Comparison of ENCODE assay signal across 11 mouse cellular contexts in the genomic region with DNA sequence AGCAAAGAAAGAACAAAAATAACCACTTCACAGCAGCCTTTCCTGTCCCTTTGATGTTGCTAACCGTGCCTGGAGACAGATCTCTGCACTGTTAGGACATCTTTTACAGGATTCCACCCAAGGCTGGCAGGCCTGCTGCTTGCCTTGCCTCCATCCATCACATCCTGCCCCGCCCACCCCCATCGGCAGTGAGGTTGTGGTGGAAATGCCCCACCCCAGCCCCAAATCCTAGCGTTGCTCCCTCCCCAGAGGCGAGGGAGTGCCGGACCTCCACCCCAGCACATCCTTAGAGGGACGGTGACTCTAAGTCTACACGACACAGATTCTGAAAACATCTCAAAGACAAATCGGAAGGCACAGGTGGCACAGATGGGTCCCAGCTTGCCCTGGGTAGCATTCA.
DNase-seq lines count a peak whose midpoint lies in the region; ATAC-seq lines count a peak whose summit lies in the region.
"Had no signal": no experiment of that assay in that cellular context is flagged by ENCODE, and none has a peak within 500 bp of the region (broad histone marks: within the 10 kb centered on the region; RNA-seq: fewer than 3 reads in every experiment).

No protein-coding gene starts in this region.

- no peak for ATAC-seq in granulocyte monocyte progenitor cell, adult 5-6 weeks (replicated peaks; ENCODE audit: poor library complexity, severe bottlenecking)

- peak; percentile 28 for DNase-seq in heart, adult 8-10 months (ENCODE audit: low spot score)
- no peak for DNase-seq in heart, postnatal 10 days
- peak; percentile 46 for DNase-seq in thymus, postnatal 4 days
- no peak for DNase-seq in thymus, postnatal 0 days (ENCODE audit: low spot score)
- DNase-seq in kidney, postnatal 14 days: peak; percentile 63
- DNase-seq in spleen, adult 18-20 months: no peak
- no peak for DNase-seq in layer of hippocampus, postnatal 10 days (ENCODE audit: low spot score in 2 of 2)
- DNase-seq: cerebellum, adult 18-20 months; layer of hippocampus, postnatal 36 days; right cerebral cortex, postnatal 4 days had no signal

- intact Hi-C loops in heart, postnatal 10 days (cut with DNase I): no loop called here

Comparison
In these comparisons a context has a peak if more than half of its experiments do, and no peak if none do; other contexts are left out.
1. DNase-seq: peak in heart, adult 8-10 months (single experiment), thymus, postnatal 4 days (single experiment) and kidney, postnatal 14 days (single experiment); none in heart, postnatal 10 days (0 of 2), thymus, postnatal 0 days (single experiment), spleen, adult 18-20 months (0 of 2) and layer of hippocampus, postnatal 10 days (0 of 2).